Mouse (Mus musculus) embryo, embryonic 11 days (tissue): ENCODE results near the gene Ccdc172.

Experiments
- DNase-seq: peaks from one replicate; pipeline ENCODE4 v3.0.0-alpha.2; 2015

Gene Ccdc172

GRCm38 (mm10) chr19:58572429-58573071 lies 60.8 kb downstream of the Ccdc172 start:
- no peak for DNase-seq

DNA sequence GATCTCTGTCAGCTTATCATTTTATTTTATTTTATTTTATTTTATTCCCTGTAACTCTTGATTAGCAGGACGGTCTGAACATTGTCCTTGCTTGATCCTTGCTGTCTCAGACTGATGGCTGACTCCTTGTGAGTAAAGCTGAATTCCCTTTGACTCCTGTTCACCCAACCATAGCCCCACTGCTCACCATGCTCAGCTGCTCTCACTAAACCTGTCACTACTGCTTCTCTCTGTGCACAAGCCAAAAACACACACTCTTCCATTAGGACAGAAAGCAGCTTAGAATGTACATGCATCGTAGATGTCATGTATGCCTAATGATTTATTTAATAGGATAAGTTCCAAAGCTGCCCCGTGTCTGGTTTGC lies 61.3 kb downstream of the Ccdc172 start:
- DNase-seq: no peak

DNA sequence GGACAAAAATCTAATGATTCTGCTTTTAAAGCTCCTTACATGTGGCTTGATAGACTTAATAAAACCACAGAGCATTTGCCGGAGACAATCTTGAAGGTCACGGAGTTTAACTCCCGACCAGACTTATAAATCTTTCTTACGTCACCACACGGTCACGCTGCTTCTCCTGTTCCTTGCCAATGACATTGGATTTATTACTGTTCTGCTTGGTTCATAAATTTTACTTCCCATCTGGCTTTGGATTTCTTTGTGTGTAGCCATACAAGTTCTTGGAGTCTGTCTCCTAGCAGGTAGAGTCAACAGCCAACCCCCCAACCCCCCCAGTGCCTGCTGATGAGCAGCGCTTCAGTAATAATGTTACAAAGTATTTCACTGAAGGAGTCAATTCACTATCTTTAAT lies 70.2 kb downstream of the Ccdc172 start:
- peak; percentile 43 for DNase-seq

DNA sequence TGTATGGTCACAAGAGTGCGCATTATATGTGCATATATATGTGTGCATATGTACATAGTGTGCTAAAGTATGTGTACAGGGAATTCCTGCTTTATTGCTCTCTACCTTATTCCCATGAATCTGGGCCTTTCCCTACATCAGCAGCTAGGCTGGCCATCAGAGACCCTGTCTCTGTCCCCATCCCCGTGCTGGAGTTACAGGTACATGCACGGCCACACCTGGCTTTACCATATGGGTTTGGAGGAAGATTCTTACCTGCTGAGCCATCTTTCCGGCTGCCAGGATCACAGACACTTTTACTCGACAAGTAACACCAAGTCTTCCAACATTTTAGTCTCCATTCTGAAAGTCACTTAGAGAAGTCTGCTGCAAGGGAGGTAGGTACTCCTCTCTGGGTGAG lies 71.2 kb downstream of the Ccdc172 start:
- DNase-seq: no peak

DNA sequence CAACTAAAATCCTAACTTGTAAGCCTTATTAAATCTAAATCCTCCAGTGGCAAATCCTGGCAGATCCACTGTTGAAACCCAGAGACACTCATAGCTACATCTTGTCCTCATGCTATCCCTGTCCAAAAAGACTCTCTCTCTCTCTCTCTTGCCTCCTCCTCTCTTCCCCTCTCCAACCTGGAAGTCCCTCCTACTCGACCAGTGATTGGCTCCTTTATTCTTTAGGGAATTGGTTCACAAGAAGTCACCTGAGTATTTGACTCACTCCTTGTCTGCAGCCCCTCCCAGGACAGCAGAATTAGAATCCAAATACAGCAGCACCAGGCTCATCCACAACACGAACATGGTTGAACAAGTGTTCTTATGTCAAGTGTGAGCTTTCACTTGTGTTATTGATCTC lies 74.3 kb downstream of the Ccdc172 start:
- DNase-seq: no peak

DNA sequence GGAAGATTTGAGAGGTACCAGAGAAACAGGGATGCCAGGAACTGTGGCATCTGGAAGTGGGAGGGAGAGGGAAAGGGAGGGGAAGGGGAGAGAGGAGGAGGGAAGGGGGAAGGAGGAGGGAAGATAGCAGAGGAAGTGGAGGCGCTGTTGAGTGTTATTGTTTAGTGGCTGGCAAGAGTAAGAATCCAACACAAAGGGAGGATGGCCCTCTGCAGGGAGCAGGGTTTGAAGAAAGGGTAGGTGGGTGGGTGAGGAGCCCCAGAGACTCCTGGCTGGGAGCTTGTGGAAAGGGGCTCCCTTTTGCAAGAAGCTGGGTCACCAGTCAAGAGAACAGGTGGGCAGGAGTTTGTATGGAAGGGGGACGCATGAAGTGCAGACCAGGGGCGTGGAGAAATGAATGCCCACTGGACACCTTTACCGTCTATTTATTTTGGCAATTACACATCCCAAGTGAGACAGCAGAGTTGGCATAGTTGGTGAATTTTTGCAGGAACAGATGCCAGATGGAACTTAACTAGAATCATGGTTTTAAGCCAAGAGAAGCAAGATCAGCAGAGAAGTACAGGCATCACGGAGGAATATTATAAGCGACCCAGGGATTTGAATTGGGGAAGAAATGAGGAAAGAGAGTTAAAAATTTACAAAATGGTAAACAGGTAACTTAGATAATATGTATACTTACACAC lies 78.6 kb downstream of the Ccdc172 start:
- DNase-seq: no peak

GRCm38 (mm10) chr19:58600381-58600780 lies 88.6 kb downstream of the Ccdc172 start:
- DNase-seq: no peak
